Mouse (Mus musculus): ENCODE results near the gene Med25. TPM values are rescaled to one million over a fixed set of nuclear protein-coding genes. Genes with fewer than 3 reads are reported as not detected.
A peak's percentile ranks its signal among the peaks of the same experiment; 100 is the strongest.

The Med25 gene
- polyA plus RNA-seq, 2 experiments = 24.2 to 29.3 TPM

DNA sequence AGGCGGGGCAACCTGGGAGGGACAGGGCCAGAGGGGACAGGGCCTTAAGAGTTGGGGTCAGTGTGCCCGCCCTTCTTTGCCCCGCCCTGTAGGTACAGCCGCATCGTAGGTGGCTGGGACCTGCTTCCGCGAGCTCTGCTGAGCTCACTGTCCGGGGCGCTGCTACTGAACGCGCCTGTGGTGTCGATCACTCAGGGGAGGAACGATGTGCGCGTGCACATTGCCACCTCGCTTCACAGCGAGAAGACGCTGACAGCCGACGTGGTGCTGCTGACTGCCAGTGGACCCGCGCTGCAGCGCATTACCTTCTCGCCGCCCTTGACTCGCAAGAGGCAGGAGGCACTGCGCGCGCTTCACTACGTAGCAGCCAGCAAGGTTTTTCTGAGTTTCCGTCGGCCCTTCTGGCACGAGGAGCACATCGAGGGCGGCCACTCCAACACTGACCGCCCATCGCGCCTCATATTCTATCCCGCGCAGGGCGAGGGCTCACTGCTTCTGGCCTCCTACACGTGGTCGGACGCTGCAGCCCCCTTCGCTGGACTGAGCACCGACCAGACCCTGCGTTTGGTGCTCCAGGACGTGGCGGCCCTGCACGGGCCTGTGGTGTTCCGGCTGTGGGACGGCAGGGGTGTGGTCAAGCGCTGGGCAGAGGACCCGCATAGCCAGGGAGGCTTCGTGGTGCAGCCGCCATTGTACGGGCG is 52.9 kb downstream of the Med25 start:
- Histone ChIP-seq H3K4me1 (replicated peaks; ENCODE audit: control insufficient read depth in 2 of 2, insufficient read depth in 2 of 2, low read length in 1 of 2) (peaks cover 0 to 2% of the 10 kb centered on the region in 2 experiments; a peak in 2 of 4 replicates), H3K9me3 (ENCODE audit: control insufficient read depth, low read length) (no peaks in the 10 kb centered on the region), H3K36me3 (replicated peaks; ENCODE audit: control insufficient read depth, insufficient read depth, low read depth) (no peaks in the 10 kb centered on the region; the same call in none of the 2 replicates), H3K4me3 (ENCODE audit: insufficient read depth in 1 of 2, low read depth in 2 of 2, low read length in 2 of 2) (peak overlapping the region in 1 of 2 experiments; percentile 10; a peak in 2 of 4 replicates), H3K4me2 (ENCODE audit: low read depth) (peak overlapping the region; percentile 38), H3K27me3 (ENCODE audit: control insufficient read depth, insufficient read depth, low read length) (peaks cover 6% of the 10 kb centered on the region), H3K9ac (replicated peaks) (no peak overlapping the region), H3K27ac (no peak overlapping the region)
- DNase-seq (ENCODE audit: low read depth in 3 of 3, low spot score in 3 of 3) (no peak), ATAC-seq (ENCODE audit: insufficient read depth) (0 out of 2 replicates have a peak, but pooled peaks have one; percentile 11)
- TF ChIP-seq CTCF (IDR thresholded peaks at IDR 0.05; ENCODE audit: low read depth) = no peak
- TF ChIP-seq EP300 (IDR thresholded peaks at IDR 0.05; ENCODE audit: low read depth) = no peak
- WGBS (ENCODE audit: insufficient replicate concordance) = 2% methylated on average over 58 of the region's 58 CpGs

DNA sequence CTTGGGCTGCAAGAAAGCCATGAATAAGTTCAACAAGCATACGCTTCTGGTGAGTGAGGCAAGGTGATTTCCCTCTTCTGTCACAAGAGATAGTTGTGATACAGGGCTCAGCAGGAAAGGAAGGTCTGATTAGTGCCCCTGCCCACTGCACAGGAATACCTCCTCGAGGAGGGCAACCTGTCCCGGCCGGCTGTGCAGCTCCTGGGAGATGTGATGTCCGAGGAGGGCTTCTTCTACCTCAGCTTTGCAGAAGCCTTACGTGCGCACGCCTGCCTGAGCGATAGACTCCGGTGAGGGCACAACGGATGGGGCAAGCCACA is 53.4 kb downstream of the Med25 start:
- H3K4me3 ChIP-seq (ENCODE audit: insufficient read depth in 1 of 2, low read depth in 2 of 2, low read length in 2 of 2) = peak overlapping the region in 1 of 2 experiments; percentile 10; a peak in 1 of 4 replicates
- H3K27me3 ChIP-seq (ENCODE audit: control insufficient read depth, insufficient read depth, low read length) = peaks cover 6% of the 10 kb centered on the region
- ATAC-seq (ENCODE audit: insufficient read depth) (0 out of 2 replicates have a peak, but pooled peaks have one; percentile 18), DNase-seq (ENCODE audit: low read depth in 3 of 3, low spot score in 3 of 3) (no peak)
- peaks cover 0 to 2% of the 10 kb centered on the region in 2 experiments; a peak in 2 of 4 replicates for H3K4me1 ChIP-seq (replicated peaks; ENCODE audit: control insufficient read depth in 2 of 2, insufficient read depth in 2 of 2, low read length in 1 of 2)
- peak overlapping the region; percentile 38 for H3K4me2 ChIP-seq (ENCODE audit: low read depth)
- H3K9ac ChIP-seq (replicated peaks) = no peak overlapping the region
- H3K36me3 ChIP-seq (replicated peaks; ENCODE audit: control insufficient read depth, insufficient read depth, low read depth) = no peaks in the 10 kb centered on the region; the same call in none of the 2 replicates
- WGBS (ENCODE audit: insufficient replicate concordance) = 22% methylated on average over 11 of the region's 11 CpGs
- no peaks in the 10 kb centered on the region for H3K9me3 ChIP-seq (ENCODE audit: control insufficient read depth, low read length)
- no peak overlapping the region for H3K27ac ChIP-seq
- TF ChIP-seq CTCF (IDR thresholded peaks at IDR 0.05; ENCODE audit: low read depth) = 0 out of 2 replicates have a peak, but pooled peaks have one; percentile 7
- TF ChIP-seq EP300 (IDR thresholded peaks at IDR 0.05; ENCODE audit: low read depth) = no peak

DNA sequence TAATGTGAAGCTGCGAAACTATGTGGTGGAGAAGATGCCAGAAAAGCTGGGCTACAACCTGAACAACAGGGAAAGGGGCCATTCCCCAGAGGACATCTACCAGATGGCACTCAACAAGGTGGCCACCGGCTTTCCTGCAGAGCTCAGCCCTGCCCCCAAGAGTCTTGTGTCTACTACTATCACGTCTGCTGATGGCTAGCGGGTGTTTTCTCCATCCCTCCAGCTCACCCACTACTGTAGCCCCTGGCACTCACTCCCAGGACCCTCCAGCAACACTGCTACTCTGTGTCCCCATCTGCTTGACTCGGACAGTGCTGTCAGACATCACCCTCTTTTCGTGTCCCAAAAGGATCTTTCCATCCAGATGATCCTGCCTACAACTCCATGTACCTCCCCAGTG is 54.4 kb downstream of the Med25 start:
- Histone ChIP-seq H3K27me3 (ENCODE audit: control insufficient read depth, insufficient read depth, low read length) (peaks cover 6% of the 10 kb centered on the region), H3K4me2 (ENCODE audit: low read depth) (no peak overlapping the region), H3K36me3 (replicated peaks; ENCODE audit: control insufficient read depth, insufficient read depth, low read depth) (no peaks in the 10 kb centered on the region; the same call in 1 of the 2 replicates), H3K27ac (no peak overlapping the region), H3K4me1 (replicated peaks; ENCODE audit: control insufficient read depth in 2 of 2, insufficient read depth in 2 of 2, low read length in 1 of 2) (no peaks in the 10 kb centered on the region; a peak in 1 of 4 replicates), H3K4me3 (ENCODE audit: insufficient read depth in 1 of 2, low read depth in 2 of 2, low read length in 2 of 2) (no peak overlapping the region), H3K9me3 (ENCODE audit: control insufficient read depth, low read length) (no peaks in the 10 kb centered on the region), H3K9ac (replicated peaks) (no peak overlapping the region)
- no peak for TF ChIP-seq CTCF (IDR thresholded peaks at IDR 0.05; ENCODE audit: low read depth)
- no peak for TF ChIP-seq EP300 (IDR thresholded peaks at IDR 0.05; ENCODE audit: low read depth)
- ATAC-seq (ENCODE audit: insufficient read depth) = no peak
- WGBS (ENCODE audit: insufficient replicate concordance) = 66% methylated on average over 6 of the region's 6 CpGs
- DNase-seq (ENCODE audit: low read depth in 3 of 3, low spot score in 3 of 3) = no peak

DNA sequence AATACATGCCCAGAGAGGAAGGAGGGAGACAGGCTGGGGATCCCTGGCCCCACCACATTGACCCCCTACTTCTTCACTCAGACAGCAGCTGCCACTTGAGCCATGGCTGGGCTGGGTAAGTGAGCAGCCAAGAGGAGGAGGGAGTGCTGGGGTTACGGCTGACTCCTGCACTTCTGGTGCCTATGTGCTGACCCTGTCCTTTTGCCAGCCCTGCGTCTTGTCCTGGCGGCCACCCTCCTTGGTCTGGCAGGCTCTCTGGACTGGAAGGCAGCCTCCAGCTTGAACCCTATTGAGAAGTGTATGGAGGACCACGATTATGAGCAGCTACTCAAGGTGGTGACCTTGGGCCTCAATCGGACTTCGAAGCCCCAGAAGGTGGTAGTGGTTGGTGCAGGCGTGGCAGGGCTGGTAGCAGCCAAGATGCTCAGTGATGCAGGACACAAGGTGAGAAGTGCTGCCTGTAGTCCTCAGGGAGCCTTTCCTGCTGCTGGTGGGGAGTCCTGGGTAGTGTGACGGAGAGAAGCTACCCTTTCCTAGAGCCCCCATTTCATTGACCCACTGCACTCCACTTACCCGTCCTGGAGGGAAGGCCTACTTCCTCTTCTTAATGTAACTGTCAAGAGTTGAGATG is 56.0 kb downstream of the Med25 start:
- Histone ChIP-seq H3K9ac (replicated peaks) (no peak overlapping the region), H3K4me3 (ENCODE audit: insufficient read depth in 1 of 2, low read depth in 2 of 2, low read length in 2 of 2) (no peak overlapping the region), H3K36me3 (replicated peaks; ENCODE audit: control insufficient read depth, insufficient read depth, low read depth) (peaks cover 8% of the 10 kb centered on the region), H3K4me1 (replicated peaks; ENCODE audit: control insufficient read depth in 2 of 2, insufficient read depth in 2 of 2, low read length in 1 of 2) (no peaks in the 10 kb centered on the region; a peak in 1 of 4 replicates), H3K27ac (no peak overlapping the region), H3K4me2 (ENCODE audit: low read depth) (no peak overlapping the region), H3K9me3 (ENCODE audit: control insufficient read depth, low read length) (no peaks in the 10 kb centered on the region), H3K27me3 (ENCODE audit: control insufficient read depth, insufficient read depth, low read length) (peaks cover 6% of the 10 kb centered on the region)
- WGBS (ENCODE audit: insufficient replicate concordance) = 62% methylated on average over 9 of the region's 9 CpGs
- TF ChIP-seq CTCF (IDR thresholded peaks at IDR 0.05; ENCODE audit: low read depth) (no peak), EP300 (IDR thresholded peaks at IDR 0.05; ENCODE audit: low read depth) (no peak)
- no peak for DNase-seq (ENCODE audit: low read depth in 3 of 3, low spot score in 3 of 3)
- ATAC-seq (ENCODE audit: insufficient read depth) = no peak

DNA sequence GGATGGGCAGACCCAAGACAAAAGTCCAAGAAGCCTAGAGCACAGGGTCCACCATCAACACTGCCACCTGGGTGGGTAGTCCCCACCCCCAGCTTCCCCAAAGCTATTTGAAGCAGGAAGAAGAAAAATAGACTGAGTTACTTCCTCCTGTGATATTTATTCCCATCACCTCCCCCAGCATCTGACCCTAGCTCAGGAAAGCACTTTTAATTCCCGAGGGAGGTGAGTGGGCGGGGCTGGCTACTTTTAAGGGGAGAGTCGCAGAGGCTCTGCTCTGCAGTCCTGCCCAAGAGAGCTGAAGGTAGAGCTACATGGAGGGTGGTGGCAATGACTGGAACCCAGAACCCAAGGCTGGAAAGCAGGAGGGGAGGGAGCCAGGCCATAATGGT is 56.5 kb downstream of the Med25 start:
- Histone ChIP-seq H3K4me2 (ENCODE audit: low read depth) (no peak overlapping the region), H3K4me1 (replicated peaks; ENCODE audit: control insufficient read depth in 2 of 2, insufficient read depth in 2 of 2, low read length in 1 of 2) (no peaks in the 10 kb centered on the region; a peak in 1 of 4 replicates), H3K27ac (no peak overlapping the region), H3K36me3 (replicated peaks; ENCODE audit: control insufficient read depth, insufficient read depth, low read depth) (peaks cover 11% of the 10 kb centered on the region), H3K4me3 (ENCODE audit: insufficient read depth in 1 of 2, low read depth in 2 of 2, low read length in 2 of 2) (no peak overlapping the region), H3K9me3 (ENCODE audit: control insufficient read depth, low read length) (no peaks in the 10 kb centered on the region), H3K27me3 (ENCODE audit: control insufficient read depth, insufficient read depth, low read length) (peaks cover 6% of the 10 kb centered on the region), H3K9ac (replicated peaks) (no peak overlapping the region)
- TF ChIP-seq EP300 (IDR thresholded peaks at IDR 0.05; ENCODE audit: low read depth) (no peak), CTCF (IDR thresholded peaks at IDR 0.05; ENCODE audit: low read depth) (no peak)
- DNase-seq (ENCODE audit: low read depth in 3 of 3, low spot score in 3 of 3) (no peak), ATAC-seq (ENCODE audit: insufficient read depth) (no peak)
- 40% methylated on average over 3 of the region's 3 CpGs for WGBS (ENCODE audit: insufficient replicate concordance)

Measured in liver, embryonic 14.5 days (tissue).